Mouse (Mus musculus): ENCODE data around the gene Sema3a.

DNA sequence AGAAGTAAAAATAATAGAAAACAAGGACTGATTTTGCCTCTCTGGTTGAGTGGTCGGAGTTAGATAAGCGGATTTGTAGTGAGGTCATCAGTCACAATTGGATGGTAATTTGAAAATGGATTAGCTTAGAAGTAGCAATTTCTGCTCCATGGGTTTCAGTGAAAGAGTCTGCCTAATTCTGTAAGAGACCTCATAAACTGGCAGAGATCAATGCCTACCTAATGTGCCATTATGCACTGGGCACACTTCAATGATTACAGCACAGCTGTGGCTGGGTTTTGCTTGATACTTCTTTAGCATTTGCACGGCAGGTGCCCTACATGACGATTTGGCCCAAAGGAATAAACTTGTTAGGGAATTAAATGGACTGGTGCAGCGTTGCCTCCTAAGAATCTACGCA lies 188.8 kb downstream of the Sema3a start:
- no peak for TF ChIP-seq POLR2A (IDR thresholded peaks at IDR 0.05; ENCODE audit: borderline replicate concordance, extremely low read depth, insufficient read depth, insufficient read length, poor library complexity, severe bottlenecking)
- TF ChIP-seq CTCF (IDR thresholded peaks at IDR 0.05; ENCODE audit: borderline replicate concordance, extremely low read depth, insufficient read depth, insufficient read length) = no peak

Data from brain, embryonic 14.5 days (tissue).